Mouse (Mus musculus) limb, embryonic 12.5 days (tissue): ENCODE data around the gene Rala. TPM values are rescaled to one million over a fixed set of nuclear protein-coding genes. Genes with fewer than 3 reads are reported as not detected.

ENCODE experiments used
- ATAC-seq: fragments of 200-750 bp; cut with Nextera tagmentation; 2 replicates; pipeline ENCODE4 v1.8.0; 2017; ENCODE audit warnings: low read depth, moderate TSS enrichment; ENCODE audit not compliant: insufficient number of reproducible peaks, insufficient read depth, low FRiP score, low TSS enrichment
- H3K27ac ChIP-seq: fragments of 300-500 bp; sonication (generic); 2 replicates; pipeline ENCODE4 v1.5.1; 2016; ENCODE audit warnings: mild to moderate bottlenecking, moderate library complexity
- H3K27me3 ChIP-seq: fragments of 300-500 bp; sonication (generic); 2 replicates; pipeline ENCODE4 v1.6.1; 2016; ENCODE audit warnings: mild to moderate bottlenecking, moderate library complexity
- H3K36me3 ChIP-seq: fragments of 300-500 bp; sonication (generic); 2 replicates; pipeline ENCODE4 v1.6.1; 2016; ENCODE audit warnings: mild to moderate bottlenecking, moderate library complexity
- H3K4me1 ChIP-seq: fragments of 300-500 bp; sonication (generic); replicated peaks from 2 replicates; pipeline ENCODE4 v1.6.1; 2016
- H3K4me2 ChIP-seq: fragments of 300-500 bp; sonication (generic); 2 replicates; pipeline ENCODE4 v1.6.1; 2016; ENCODE audit warnings: mild to moderate bottlenecking, moderate library complexity
- H3K4me3 ChIP-seq: fragments of 300-500 bp; sonication (generic); replicated peaks from 2 replicates; pipeline ENCODE4 v1.5.1; 2016; ENCODE audit warnings: mild to moderate bottlenecking
- H3K9ac ChIP-seq: fragments of 300-500 bp; sonication (generic); replicated peaks from 2 replicates; pipeline ENCODE4 v1.6.1; 2016; ENCODE audit warnings: mild to moderate bottlenecking, moderate library complexity
- H3K9me3 ChIP-seq: fragments of 300-500 bp; sonication (generic); 2 replicates; pipeline ENCODE4 v1.6.1; 2016; ENCODE audit warnings: mild to moderate bottlenecking, moderate library complexity
- WGBS: fragments of 180-500 bp; shearing (Covaris S2); methylation state at CpG from one replicate; pipeline ENCODE4 v1.1.7; 2016; 5-methylcytosine and 5-hydroxymethylcytosine counted together
- polyA plus RNA-seq: library from polyadenylated mRNA; unstranded; fragments of >200 nt; fragmentation: Nextera tagmentation; extraction: Ambion mirVana; gene quantifications from 2 replicates; pipeline ENCODE4 v1.2.1, GENCODE M21; 2016

The Rala gene
- polyA plus RNA-seq, 1 experiment from 2014 or later: 107 TPM

GRCm38 (mm10) chr13:17838484-17838851, 105.6 kb downstream of the Rala start:
- ATAC-seq: no peak
- Histone ChIP-seq H3K4me3 (no peak overlapping the region), H3K36me3 (no peaks in the 10 kb centered on the region), H3K4me1 (no peaks in the 10 kb centered on the region), H3K9ac (no peak overlapping the region), H3K27ac (no peak overlapping the region), H3K27me3 (no peaks in the 10 kb centered on the region), H3K4me2 (no peak overlapping the region), H3K9me3 (no peaks in the 10 kb centered on the region)
- 37% methylated on average over 4 of the region's 4 CpGs for WGBS

- no peaks in the 10 kb centered on the region for H3K4me1 ChIP-seq
- H3K4me2 ChIP-seq: no peak overlapping the region
- H3K4me3 ChIP-seq: no peak overlapping the region
- H3K27ac ChIP-seq: no peak overlapping the region
- no peaks in the 10 kb centered on the region for H3K27me3 ChIP-seq
- WGBS: 46% methylated on average over 16 of the region's 16 CpGs
- H3K9me3 ChIP-seq: no peaks in the 10 kb centered on the region
- H3K36me3 ChIP-seq: no peaks in the 10 kb centered on the region
- H3K9ac ChIP-seq: no peak overlapping the region
- 0 out of 2 replicates have a peak, but pooled peaks have one; percentile 26 for ATAC-seq
Measured at GRCm38 (mm10) chr13:17837610-17838483, 106.2 kb downstream of the Rala start.

- Histone ChIP-seq H3K27ac (no peak overlapping the region), H3K36me3 (no peaks in the 10 kb centered on the region), H3K9me3 (no peaks in the 10 kb centered on the region), H3K9ac (no peak overlapping the region), H3K27me3 (no peaks in the 10 kb centered on the region), H3K4me1 (no peaks in the 10 kb centered on the region), H3K4me3 (no peak overlapping the region), H3K4me2 (no peak overlapping the region)
- ATAC-seq: no peak
- WGBS: 82% methylated on average over 7 of the region's 7 CpGs
Measured at GRCm38 (mm10) chr13:17836808-17837207, 107.2 kb downstream of the Rala start.

- Histone ChIP-seq H3K4me1 (no peaks in the 10 kb centered on the region), H3K27ac (no peak overlapping the region), H3K4me2 (no peak overlapping the region), H3K9me3 (no peaks in the 10 kb centered on the region), H3K9ac (no peak overlapping the region), H3K36me3 (no peaks in the 10 kb centered on the region), H3K27me3 (no peaks in the 10 kb centered on the region), H3K4me3 (no peak overlapping the region)
- no peak for ATAC-seq
- WGBS: 79% methylated on average over 3 of the region's 3 CpGs
Measured at GRCm38 (mm10) chr13:17832940-17833339, 111.1 kb downstream of the Rala start.

Other genes starting within 250 kb of the Rala start
- 57.3 and 58.7 TPM in 2 replicates for gene Mplkip, start 249.0 kb downstream of the Rala start, polyA plus RNA-seq
- 5.1 and 5.5 TPM in 2 replicates for gene Sugct, start 248.7 kb downstream of the Rala start, polyA plus RNA-seq
- gene Cdk13, start 139.1 kb downstream of the Rala start, polyA plus RNA-seq: 23.1 and 26.6 TPM in 2 replicates
- gene Yae1d1, start 49.1 kb upstream of the Rala start, polyA plus RNA-seq: 79.7 and 84.8 TPM in 2 replicates